8 mouse cellular contexts compared by ENCODE assay signal in the genomic region with DNA sequence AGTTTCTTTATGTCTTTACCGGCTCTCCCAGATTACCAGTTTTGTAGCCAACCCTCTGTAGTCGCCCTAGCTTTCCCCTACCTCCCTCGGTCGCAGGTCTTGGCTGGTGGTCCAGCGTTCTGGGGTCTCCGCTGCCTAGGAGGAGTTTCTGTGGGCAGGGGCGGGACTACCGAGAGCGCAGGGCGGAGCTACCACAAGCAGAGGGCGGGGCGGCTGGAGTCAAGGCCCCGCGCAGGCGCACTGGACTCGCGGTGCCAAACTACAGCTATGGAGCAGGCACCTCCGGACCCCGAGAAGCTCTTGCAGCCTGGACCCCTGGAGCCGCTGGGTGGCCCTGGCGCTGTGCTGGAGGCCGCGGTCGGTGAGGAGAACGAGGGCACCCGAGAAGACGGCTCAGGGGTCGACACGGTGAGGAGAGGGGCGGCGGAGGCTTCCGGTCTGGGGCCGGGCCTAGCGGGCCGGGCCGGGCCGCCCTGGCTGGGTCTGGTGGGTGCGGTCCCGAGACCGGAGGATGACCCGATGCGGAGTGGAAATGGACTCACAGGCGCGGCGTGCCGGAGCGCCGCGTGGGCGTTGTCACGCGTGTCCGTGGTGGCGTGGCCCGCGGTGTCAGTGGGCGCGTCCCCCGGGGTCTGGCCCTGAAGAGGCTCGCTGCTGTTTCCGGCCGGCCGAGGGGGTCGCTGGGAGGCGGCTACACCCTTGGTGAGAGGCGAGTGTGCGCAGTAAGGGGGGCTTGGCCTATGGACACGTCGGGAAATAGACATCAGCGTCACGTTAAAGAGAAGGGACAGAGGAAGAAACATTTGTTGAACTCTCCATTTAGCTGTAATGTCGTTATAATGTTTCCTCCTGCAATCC. TPM values are rescaled to one million over a fixed set of nuclear protein-coding genes. Genes with fewer than 3 reads are reported as not detected.
DNase-seq lines count a peak whose midpoint lies in the region; ATAC-seq and TF ChIP-seq lines count a peak whose summit lies in the region.

Gene Snx4 (plus strand): TSS at position 249 of the 858 bp plus-strand sequence.

- peak within 1 kb of the TSS; percentile 22 for H3K27ac ChIP-seq in CH12.LX (ENCODE audit: insufficient read depth, low read depth)
- H3K27ac ChIP-seq in forebrain, embryonic 12.5 days, result peak within 1 kb of the TSS; percentile 72
- peak within 1 kb of the TSS; percentile 88 for H3K27ac ChIP-seq in heart, postnatal 0 days (ENCODE audit: low read depth)
- peak within 1 kb of the TSS; percentile 75 for H3K27ac ChIP-seq in liver, embryonic 16.5 days (ENCODE audit: low read length)
- peak within 1 kb of the TSS; percentile 87 for H3K27ac ChIP-seq in neural tube, embryonic 13.5 days (replicated peaks)
- H3K27ac ChIP-seq in testis, adult 2 months (ENCODE audit: control insufficient read depth, insufficient read depth, low read depth, low read length), result peak within 1 kb of the TSS; percentile 90

- dilution Hi-C loops in CH12.LX (cut with MboI; ENCODE audit: extremely low pct_ligation_motif_present, extremely low pct_unique_long_range_greater_than_20kb, low sequenced_read_pairs), result no loop called here

- in situ Hi-C loops in CH12.LX (cut with MboI; ENCODE audit: low pct_ligation_motif_present, low pct_unique_long_range_greater_than_20kb, low sequenced_read_pairs), result no loop called here

- H3K27me3 ChIP-seq in CH12.LX (replicated peaks), result no peaks in the 10 kb centered on the region
- no peaks in the 10 kb centered on the region for H3K27me3 ChIP-seq in forebrain, embryonic 12.5 days
- H3K27me3 ChIP-seq in heart, postnatal 0 days (ENCODE audit: control insufficient read depth, insufficient read depth, low read length), result no peaks in the 10 kb centered on the region
- no peaks in the 10 kb centered on the region for H3K27me3 ChIP-seq in liver, embryonic 16.5 days (ENCODE audit: control insufficient read depth, insufficient read depth, low read depth, low read length)
- H3K27me3 ChIP-seq in neural tube, embryonic 13.5 days, result no peaks in the 10 kb centered on the region
- no peaks in the 10 kb centered on the region for H3K27me3 ChIP-seq in testis, adult 2 months (ENCODE audit: control insufficient read depth, insufficient read depth, low read length)

- peaks cover 57% of the 10 kb centered on the region for H3K79me2 ChIP-seq in CH12.LX (replicated peaks; ENCODE audit: control insufficient read depth, extremely low read depth, insufficient read depth, poor library complexity, severe bottlenecking)

- peak within 1 kb of the TSS; percentile 80 for H3K9ac ChIP-seq in CH12.LX (ENCODE audit: insufficient read depth, low read depth)
- H3K9ac ChIP-seq in forebrain, embryonic 12.5 days, result peak within 1 kb of the TSS; percentile 90
- H3K9ac ChIP-seq in heart, postnatal 0 days (replicated peaks; ENCODE audit: low read depth, low read length), result peak within 1 kb of the TSS; percentile 97
- H3K9ac ChIP-seq in liver, embryonic 16.5 days (ENCODE audit: low read depth, low read length), result peak within 1 kb of the TSS; percentile 89
- peak within 1 kb of the TSS; percentile 94 for H3K9ac ChIP-seq in neural tube, embryonic 13.5 days

- peak; percentile 81 for TF ChIP-seq POLR2A in CH12.LX (IDR thresholded peaks at IDR 0.05; ENCODE audit: low read depth, low read length)
- peak; percentile 60 for TF ChIP-seq POLR2A in testis, adult 2 months (IDR thresholded peaks at IDR 0.05; ENCODE audit: control insufficient read depth, low read depth, low read length)

- H3K36me3 ChIP-seq in CH12.LX (replicated peaks in 1 of 2; ENCODE audit: control insufficient read depth in 1 of 2, insufficient read depth in 1 of 2, low read length in 1 of 2), result peaks cover 4 to 32% of the 10 kb centered on the region in 2 experiments
- H3K36me3 ChIP-seq in forebrain, embryonic 12.5 days (replicated peaks), result peaks cover 8% of the 10 kb centered on the region
- H3K36me3 ChIP-seq in heart, postnatal 0 days (replicated peaks; ENCODE audit: control insufficient read depth, insufficient read depth, low read length), result no peaks in the 10 kb centered on the region
- H3K36me3 ChIP-seq in liver, embryonic 16.5 days (ENCODE audit: control insufficient read depth, insufficient read depth), result no peaks in the 10 kb centered on the region
- no peaks in the 10 kb centered on the region for H3K36me3 ChIP-seq in neural tube, embryonic 13.5 days
- no peaks in the 10 kb centered on the region for H3K36me3 ChIP-seq in testis, adult 2 months (ENCODE audit: control insufficient read depth, insufficient read depth, low read length)

- TF ChIP-seq CTCF in CH12.LX (conservative IDR thresholded peaks at IDR 0.05 in 1 of 2, IDR thresholded peaks at IDR 0.05 in 1 of 2; ENCODE audit: low read depth in 2 of 2, low read length in 2 of 2), result no peak
- no peak for TF ChIP-seq CTCF in heart, postnatal 0 days (IDR thresholded peaks at IDR 0.05; ENCODE audit: low read depth)
- TF ChIP-seq CTCF in testis, adult 2 months (IDR thresholded peaks at IDR 0.05; ENCODE audit: control insufficient read depth, insufficient read depth, insufficient replicate concordance, low read depth, low read length), result no peak

- TF ChIP-seq RAD21 in CH12.LX (IDR thresholded peaks at IDR 0.05; ENCODE audit: low read depth, low read length), result no peak

- TF ChIP-seq EP300 in CH12.LX (IDR thresholded peaks at IDR 0.05; ENCODE audit: low read length), result no peak
- TF ChIP-seq EP300 in heart, postnatal 0 days (IDR thresholded peaks at IDR 0.05; ENCODE audit: low read depth), result no peak

- peak; percentile 93 for ATAC-seq in forebrain, embryonic 12.5 days (ENCODE audit: low FRiP score)
- ATAC-seq in heart, postnatal 0 days (ENCODE audit: insufficient read depth, low read depth), result peak; percentile 95
- peak; percentile 90 for ATAC-seq in liver, embryonic 16.5 days (ENCODE audit: low read depth)
- ATAC-seq in neural tube, embryonic 13.5 days (ENCODE audit: low read depth), result peak; percentile 93

- H3K4me3 ChIP-seq in CH12.LX (replicated peaks in 1 of 3; ENCODE audit: low read depth in 2 of 3, low read length in 2 of 3, poor library complexity in 1 of 3), result peak within 1 kb of the TSS; percentile 85 to 91 (median 85)
- H3K4me3 ChIP-seq in forebrain, embryonic 12.5 days (replicated peaks), result peak within 1 kb of the TSS; percentile 93
- peak within 1 kb of the TSS; percentile 96 for H3K4me3 ChIP-seq in heart, postnatal 0 days (ENCODE audit: low read depth, low read length)
- peak within 1 kb of the TSS; percentile 90 for H3K4me3 ChIP-seq in liver, embryonic 16.5 days (ENCODE audit: low read depth, low read length)
- H3K4me3 ChIP-seq in neural tube, embryonic 13.5 days, result peak within 1 kb of the TSS; percentile 87
- peak within 1 kb of the TSS; percentile 98 for H3K4me3 ChIP-seq in testis, adult 2 months (ENCODE audit: control insufficient read depth, low read depth, low read length)

- DNase-seq in CH12.LX (ENCODE audit: extremely low read depth), result peak; percentile 93
- peak; percentile 85 for DNase-seq in c-Kit-positive CD71-positive TER-119-negative erythroid progenitor cells, embryonic 14.5 days (ENCODE audit: low read depth)
- peak; percentile 92 for DNase-seq in heart, postnatal 0 days (ENCODE audit: low spot score)
- peak; percentile 97 to 98 for DNase-seq in kidney, postnatal 4 days

- H3K4me2 ChIP-seq in CH12.LX (ENCODE audit: insufficient read depth, low read depth, poor library complexity, severe bottlenecking), result peak within 1 kb of the TSS; percentile 81
- H3K4me2 ChIP-seq in forebrain, embryonic 12.5 days, result peak within 1 kb of the TSS; percentile 73
- peak within 1 kb of the TSS; percentile 72 for H3K4me2 ChIP-seq in heart, postnatal 0 days (ENCODE audit: low read depth, low read length)
- peak within 1 kb of the TSS; percentile 90 for H3K4me2 ChIP-seq in liver, embryonic 16.5 days (ENCODE audit: low read depth, low read length)
- peak within 1 kb of the TSS; percentile 74 for H3K4me2 ChIP-seq in neural tube, embryonic 13.5 days

- H3K4me1 ChIP-seq in CH12.LX (ENCODE audit: control insufficient read depth in 1 of 2, insufficient read depth in 2 of 2), result peaks cover 18 to 55% of the 10 kb centered on the region in 2 experiments
- peaks cover 14% of the 10 kb centered on the region for H3K4me1 ChIP-seq in forebrain, embryonic 12.5 days
- H3K4me1 ChIP-seq in heart, postnatal 0 days (ENCODE audit: control insufficient read depth, insufficient read depth), result peaks cover 26% of the 10 kb centered on the region
- peaks cover 5% of the 10 kb centered on the region; the same call in 1 of the 2 replicates for H3K4me1 ChIP-seq in liver, embryonic 16.5 days (ENCODE audit: control insufficient read depth, low read depth, low read length)
- peaks cover 41% of the 10 kb centered on the region for H3K4me1 ChIP-seq in neural tube, embryonic 13.5 days (replicated peaks)
- peaks cover 6% of the 10 kb centered on the region for H3K4me1 ChIP-seq in testis, adult 2 months (ENCODE audit: control insufficient read depth, insufficient read depth, low read length)

- H3K9me3 ChIP-seq in CH12.LX (replicated peaks; ENCODE audit: low read length), result peaks cover 3% of the 10 kb centered on the region
- no peaks in the 10 kb centered on the region for H3K9me3 ChIP-seq in forebrain, embryonic 12.5 days
- no peaks in the 10 kb centered on the region for H3K9me3 ChIP-seq in heart, postnatal 0 days (replicated peaks; ENCODE audit: control insufficient read depth, low read length)
- no peaks in the 10 kb centered on the region for H3K9me3 ChIP-seq in liver, embryonic 16.5 days (replicated peaks; ENCODE audit: control insufficient read depth, low read length)
- H3K9me3 ChIP-seq in neural tube, embryonic 13.5 days, result no peaks in the 10 kb centered on the region

- under 1% methylated on average over 72 of the region's 72 CpGs for WGBS in forebrain, embryonic 12.5 days
- under 1% methylated on average over 64 of the region's 72 CpGs for WGBS in heart, postnatal 0 days
- WGBS in liver, embryonic 16.5 days (ENCODE audit: insufficient replicate concordance), result under 1% methylated on average over 70 of the region's 72 CpGs
- under 1% methylated on average over 72 of the region's 72 CpGs for WGBS in neural tube, embryonic 13.5 days

TF ChIP-seq in CH12.LX, 34 proteins besides CTCF, POLR2A, EP300 and RAD21 (continues in another document):
- TF ChIP-seq ZMIZ1 (IDR thresholded peaks at IDR 0.05; ENCODE audit: low read depth, low read length) (no peak), TCF12 (IDR thresholded peaks at IDR 0.05; ENCODE audit: low read depth, low read length) (no peak; the same call in 1 of the 2 replicates), USF1 (IDR thresholded peaks at IDR 0.05; ENCODE audit: low read depth, low read length) (no peak)

RNA-seq across cellular contexts. Expression of gene Snx4, which starts in this region (rescaled TPM):
- total RNA-seq in CH12.LX (2012; rRNA removed) (77.9 and 88.3 TPM in 2 replicates), CH12.LX (2014; rRNA removed) (168 and 183 TPM in 2 replicates)
- polyA plus RNA-seq in CH12.LX (2012; ENCODE audit: insufficient read length, low read depth), result 103 and 105 TPM in 2 replicates
- polyA plus RNA-seq in forebrain, embryonic 12.5 days (2016; fragmentation: Nextera tagmentation; extraction: Ambion mirVana), result 71.7 and 74.9 TPM in 2 replicates
- 62.4 and 68.5 TPM in 2 replicates for total RNA-seq in heart, postnatal 0 days (2014; rRNA removed; ENCODE audit: low replicate concordance)
- polyA plus RNA-seq in heart, postnatal 0 days (2015; fragmentation: Nextera tagmentation; extraction: Ambion mirVana), result 69.8 and 73.0 TPM in 2 replicates
- polyA plus RNA-seq in liver, embryonic 16.5 days (2015; fragmentation: Nextera tagmentation; extraction: Ambion mirVana), result 20.4 and 23.6 TPM in 2 replicates
- polyA plus RNA-seq in neural tube, embryonic 13.5 days (2015; fragmentation: Nextera tagmentation; extraction: Ambion mirVana), result 81.5 and 86.7 TPM in 2 replicates
- polyA plus RNA-seq in testis, adult 2 months (2012; rRNA removed), result 7.6 and 10.6 TPM in 2 replicates

Comparison
In these comparisons a context has a peak if more than half of its experiments do, and no peak if none do; other contexts are left out.
1. Peak in every context shown above with its lines: DNase-seq, ATAC-seq, H3K4me3 ChIP-seq and H3K27ac ChIP-seq.
2. H3K27ac ChIP-seq: peak in every context shown above with its lines; median percentile 90 in testis, adult 2 months; 88 in heart, postnatal 0 days; 87 in neural tube, embryonic 13.5 days; 75 in liver, embryonic 16.5 days; 72 in forebrain, embryonic 12.5 days; 22 in CH12.LX.